Mouse (Mus musculus) frontal cortex, postnatal 36 days (tissue): ENCODE results near the gene 4930402F06Rik.

Experiments used
- DNase-seq, 2 experiments: peaks; one replicate each; pipeline ENCODE4 v3.0.0; 2022; ENCODE audit warnings: low spot score in 2 of 2

The 4930402F06Rik gene

DNA sequence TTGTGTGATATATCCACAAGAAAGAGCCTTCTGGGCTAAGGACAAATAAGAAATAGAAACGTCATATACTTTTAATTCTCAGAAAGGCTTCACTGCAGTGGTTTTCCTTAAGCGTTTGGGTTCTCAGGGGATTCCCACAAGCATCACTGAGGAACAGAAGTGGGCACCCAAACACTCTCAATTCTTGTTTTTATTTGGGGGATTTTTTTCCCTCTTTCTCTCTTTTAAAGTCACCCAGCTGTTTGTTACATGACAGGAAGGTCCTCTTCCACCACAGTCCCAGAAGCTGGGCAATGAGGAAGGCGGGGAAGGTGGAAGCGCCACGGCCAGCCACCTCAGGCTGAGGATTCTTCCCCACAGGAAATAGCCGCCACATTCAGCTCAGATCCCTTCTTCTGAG, 19.5 kb upstream of the 4930402F06Rik start:
- no peak for DNase-seq

DNA sequence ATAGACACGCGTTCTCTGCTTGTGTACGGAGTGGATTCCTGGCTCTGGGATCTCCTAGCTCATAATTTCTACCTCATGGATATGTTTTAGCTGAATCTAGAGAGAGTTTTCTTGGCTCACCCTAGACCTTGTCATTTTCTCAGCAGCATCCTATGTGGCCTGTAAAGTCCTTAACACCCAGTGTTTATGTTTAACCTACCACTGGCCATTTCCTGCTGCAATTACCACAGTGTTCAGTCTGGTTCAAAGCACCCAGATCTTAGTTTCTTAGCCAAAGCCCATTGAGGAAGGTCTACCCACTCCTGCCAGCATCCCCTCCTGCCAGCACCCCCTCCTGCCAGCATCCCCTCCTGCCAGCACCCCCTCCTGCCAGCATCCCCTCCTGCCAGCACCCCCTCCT, 15.8 kb upstream of the 4930402F06Rik start:
- no peak for DNase-seq

DNA sequence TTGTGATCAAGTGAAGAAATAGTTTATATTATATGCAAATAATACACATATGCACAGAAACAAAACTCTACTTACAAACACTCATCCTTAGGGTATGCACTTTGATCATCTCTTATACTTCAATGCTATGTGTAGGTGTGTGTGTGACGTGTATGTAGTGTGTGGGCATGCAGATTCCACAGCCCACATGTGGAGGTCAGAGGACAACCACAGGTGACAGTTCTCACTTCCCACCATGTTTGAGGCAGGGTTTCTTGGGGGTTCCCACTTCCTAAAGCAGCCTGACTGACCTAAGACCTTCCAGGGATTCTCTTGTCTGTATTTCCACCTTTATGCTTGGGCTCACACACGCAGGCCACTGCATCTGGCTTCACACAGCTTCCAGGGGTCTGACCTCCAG, 15.3 kb upstream of the 4930402F06Rik start:
- no peak for DNase-seq

DNA sequence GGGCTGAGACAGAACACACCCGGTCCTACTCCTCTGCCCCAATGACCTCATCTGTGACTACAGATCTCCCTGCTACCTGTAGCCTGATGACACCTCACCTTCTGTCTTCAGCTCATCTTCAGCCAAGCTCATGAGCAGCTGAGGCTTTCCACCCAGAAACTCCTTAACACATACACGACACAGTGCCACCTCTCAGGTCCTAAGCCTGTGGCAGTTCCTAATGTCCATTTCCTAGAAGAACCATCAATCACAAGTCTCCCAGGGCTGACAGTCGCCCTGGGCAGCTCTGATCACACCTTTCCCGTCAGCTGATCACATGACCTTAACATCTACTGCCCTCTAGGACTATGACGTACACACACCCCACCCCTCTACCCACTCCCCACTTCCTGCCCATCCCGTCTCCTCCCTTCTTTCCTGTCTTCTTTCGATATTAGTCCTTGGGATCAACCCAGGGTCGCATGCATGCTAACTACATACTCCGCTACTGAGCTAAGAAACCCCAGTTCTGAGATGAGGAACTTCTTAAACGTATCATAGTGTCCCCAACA, 14.7 kb upstream of the 4930402F06Rik start:
- DNase-seq: no peak

DNA sequence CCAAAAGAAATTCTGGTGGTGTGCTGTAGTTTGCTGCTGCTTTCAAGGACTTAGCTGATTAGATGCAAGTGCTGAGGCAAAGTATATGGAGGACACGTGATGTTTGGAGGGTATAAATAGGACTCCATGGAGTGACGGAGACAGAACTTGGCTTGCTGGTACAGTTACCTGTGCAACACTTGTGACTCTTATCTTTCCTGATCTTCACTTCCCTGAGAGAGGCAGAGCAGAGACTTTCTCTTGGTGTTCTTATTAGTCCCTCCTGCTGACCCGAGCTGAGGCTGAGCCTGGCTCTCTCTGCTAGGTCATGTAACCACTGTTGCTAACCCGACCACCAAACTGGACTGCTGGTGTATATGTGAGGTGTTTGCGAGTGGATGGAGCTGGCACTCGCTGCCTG, 12.5 kb upstream of the 4930402F06Rik start:
- DNase-seq: no peak

DNA sequence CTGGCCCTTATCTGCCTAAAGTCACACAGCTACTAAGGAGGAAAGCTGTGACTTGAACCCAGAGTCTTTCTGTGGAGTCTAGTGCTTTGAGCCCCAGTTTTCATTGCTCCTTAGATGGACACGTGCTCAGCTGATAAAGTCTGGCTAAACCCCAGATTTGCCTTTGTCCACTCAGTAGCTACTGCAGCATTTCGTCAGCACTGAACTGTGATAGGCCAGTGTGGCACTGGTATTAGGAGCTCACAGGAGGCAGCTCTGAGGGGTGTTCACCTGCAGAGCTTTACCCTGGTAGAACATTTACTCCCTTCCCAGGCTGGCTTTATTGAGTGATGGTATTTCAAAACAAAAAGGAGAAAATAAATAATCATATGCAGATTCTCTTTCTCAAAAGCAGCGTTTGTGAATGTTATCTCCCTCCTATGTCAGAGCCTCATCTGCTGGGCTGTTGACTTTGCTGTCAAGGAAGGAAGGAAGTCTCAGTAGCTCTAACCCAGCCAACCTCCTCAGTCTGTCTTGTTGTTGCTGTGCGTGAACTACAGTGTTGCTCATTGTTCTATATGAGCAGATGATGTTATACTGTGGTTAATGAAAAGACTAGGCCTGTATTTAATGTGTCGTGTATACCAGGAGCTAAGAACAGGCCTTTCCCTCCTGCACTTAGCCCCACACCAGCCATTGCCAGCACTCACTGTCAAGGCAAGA, 11.6 kb upstream of the 4930402F06Rik start:
- DNase-seq: no peak

DNA sequence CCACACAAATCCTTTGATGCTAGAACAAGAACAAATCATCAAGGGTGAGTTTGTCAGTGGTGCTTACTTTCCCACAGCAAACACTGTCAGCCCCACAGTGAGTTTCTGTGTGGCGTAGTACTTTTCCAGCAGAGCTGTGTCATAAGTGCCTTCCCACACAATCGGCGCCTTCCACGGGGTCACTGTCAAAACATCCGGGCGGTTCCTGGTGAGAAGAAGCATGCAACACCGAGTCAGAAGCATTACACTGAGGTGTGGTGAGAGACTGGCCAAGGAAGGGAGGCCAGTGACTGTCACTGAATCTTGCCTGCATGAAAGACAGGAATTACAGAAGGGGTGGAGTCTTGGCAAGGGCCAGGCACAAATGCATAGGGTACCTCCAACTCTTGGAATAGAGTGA, 10.9 kb upstream of the 4930402F06Rik start:
- DNase-seq: peak in 1 of 2 experiments; percentile 6

DNA sequence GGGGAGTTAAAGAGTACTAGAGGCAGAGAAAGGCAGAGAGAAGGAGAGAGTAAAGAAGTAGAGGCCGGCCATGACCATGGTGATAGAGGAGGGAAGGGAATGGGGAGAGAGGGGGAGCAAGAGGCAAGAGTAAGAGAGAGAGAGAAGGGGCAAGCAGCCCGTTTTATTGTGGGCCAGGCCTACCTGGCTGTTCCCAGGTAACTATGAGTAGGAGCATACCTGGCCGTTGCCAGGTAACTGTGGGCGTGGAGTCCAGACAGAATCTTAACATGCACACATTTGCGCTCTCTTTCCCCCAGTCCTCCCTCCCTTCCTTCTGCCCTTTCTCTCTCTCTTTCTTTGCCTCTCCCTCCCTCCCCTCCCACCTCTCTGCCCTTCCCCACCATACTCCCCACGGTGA, 10.3 kb upstream of the 4930402F06Rik start:
- no peak for DNase-seq

DNA sequence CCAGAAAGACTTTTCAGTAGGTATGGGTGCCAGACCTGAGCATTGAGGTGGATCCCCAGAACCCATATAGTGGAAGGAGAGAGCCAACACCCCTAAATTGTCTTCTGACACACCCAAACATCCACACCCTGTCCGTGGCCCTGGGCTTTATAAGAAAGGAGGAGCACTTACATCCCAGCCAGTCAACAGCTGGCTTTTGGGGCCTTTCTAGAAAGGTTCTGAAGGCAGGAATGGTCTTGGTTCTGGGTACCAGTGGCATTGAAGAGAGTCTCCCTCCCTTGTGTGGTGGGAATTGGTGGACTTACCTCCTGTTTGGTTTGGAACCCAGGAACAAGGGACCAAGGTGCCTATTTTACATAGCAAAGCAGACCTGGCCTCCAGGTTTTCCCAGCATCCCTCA, 9.6 kb upstream of the 4930402F06Rik start:
- no peak for DNase-seq

DNA sequence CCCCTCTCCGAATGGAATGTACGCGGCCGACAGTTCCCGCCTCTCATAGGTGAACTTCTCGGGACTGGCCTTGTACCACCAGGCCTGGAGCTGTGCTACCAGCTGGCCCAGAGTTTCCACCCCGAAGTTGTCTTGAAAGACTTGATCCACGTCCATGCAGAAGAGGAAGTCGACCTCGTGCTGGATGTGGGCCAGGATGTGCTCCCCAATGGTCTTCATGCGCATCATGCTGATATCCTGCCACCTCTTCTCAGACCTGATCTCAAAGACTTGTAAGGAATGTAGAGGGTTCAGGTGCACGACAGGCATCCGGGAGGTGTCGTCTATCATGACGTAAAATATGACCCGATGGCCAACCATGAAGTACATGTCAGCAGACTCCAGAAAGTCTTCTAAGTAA, 5.4 kb upstream of the 4930402F06Rik start:
- no peak for DNase-seq

DNA sequence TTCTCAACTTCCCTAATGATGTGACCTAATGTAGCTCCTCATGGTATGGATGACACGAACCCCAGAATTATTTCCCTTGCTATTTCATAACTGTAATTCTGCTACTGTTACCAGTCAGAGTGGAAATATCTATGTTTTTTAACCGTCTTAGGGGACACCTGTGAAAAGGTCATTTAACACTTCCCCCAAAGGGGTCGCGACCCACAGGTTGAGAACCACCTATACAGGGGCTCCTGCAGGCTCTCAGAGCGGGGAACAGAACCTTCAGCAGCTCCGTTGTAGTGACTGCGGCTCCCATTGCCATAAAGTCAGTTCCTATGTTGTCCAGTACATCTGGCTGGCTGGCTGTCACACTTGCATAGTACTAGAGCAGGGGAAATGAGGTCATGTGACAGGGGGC, 3.8 kb upstream of the 4930402F06Rik start:
- DNase-seq: no peak

DNA sequence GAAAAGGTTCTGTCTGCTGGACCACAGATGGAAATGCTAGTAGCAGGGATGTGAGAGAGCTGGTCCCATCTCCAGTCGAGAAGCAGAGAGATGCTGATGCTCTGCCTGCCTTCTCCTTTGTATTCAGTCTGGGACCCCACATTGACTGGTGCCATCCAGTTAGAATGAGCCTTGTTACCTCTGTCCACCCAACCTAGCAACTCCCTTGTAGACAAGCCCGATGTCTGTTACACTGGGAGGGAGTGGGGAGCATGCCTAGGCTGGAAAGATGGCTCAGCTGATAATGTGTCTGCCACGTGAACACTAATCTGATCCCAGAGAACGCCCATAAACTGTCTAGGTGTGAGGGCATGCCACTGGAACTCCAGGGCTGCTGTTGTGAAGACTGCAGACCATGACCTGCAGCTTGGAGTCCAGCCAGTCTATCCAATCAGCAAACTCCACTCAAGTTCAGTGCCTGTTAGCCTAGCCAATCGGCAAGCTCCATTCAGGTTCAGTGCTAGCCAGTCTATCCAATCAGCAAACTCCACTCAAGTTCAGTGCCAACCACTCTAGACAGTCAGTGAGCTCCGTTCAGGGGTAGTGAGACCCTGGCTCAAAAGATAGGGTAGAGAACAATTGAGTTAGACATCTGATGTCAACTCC, 1.3 kb upstream of the 4930402F06Rik start:
- no peak for DNase-seq

DNA sequence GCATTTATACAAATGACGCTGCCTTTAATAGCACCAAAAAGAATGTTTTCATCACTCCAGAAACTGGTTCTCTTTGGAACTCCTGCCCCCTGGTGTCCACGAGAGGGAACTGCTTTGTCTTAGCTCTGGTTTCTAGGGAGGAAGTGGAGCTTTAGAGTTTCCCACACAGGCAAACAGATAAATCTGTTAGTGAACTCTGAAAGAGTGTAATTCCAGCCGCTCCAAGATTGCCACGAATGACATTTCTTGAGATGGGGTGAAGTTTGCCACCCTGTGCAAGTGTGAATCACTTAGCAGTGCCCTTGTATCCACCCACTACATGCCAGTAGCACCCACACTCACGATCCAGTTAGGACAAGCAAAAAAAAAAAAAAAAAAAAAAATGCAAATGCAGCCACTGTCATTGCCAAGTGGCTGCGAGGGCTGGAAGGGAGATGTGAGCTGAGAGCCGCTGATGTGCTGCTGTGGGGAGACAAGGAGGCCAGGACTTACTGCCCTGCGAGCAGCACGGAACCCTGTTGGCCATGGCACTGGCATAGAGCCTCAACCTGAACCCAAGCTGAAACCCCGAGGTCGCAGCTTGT, 707 bp upstream of the 4930402F06Rik start:
- peak; percentile 72 to 83 for DNase-seq

DNA sequence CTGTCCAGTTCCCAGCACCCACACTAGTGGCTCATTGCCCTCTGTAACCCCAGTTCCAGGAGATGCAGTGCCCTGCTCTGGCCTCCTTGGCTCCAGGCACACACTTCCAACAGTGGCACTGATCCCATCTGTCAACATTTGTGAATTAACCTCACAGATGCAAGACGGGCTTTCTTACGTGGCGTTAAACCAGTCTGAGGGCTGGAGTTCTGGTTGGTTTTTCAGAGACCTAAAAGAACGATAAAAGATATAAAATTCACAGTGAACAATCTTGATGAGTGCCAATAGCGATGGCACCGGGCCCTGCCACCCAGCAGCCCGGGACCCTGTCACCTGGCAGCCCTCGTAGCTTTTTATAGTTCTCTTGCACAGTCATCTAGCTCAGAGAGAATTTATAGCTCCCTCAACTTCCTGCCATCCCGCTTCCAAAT, 11.5 kb downstream of the 4930402F06Rik start:
- DNase-seq: no peak

DNA sequence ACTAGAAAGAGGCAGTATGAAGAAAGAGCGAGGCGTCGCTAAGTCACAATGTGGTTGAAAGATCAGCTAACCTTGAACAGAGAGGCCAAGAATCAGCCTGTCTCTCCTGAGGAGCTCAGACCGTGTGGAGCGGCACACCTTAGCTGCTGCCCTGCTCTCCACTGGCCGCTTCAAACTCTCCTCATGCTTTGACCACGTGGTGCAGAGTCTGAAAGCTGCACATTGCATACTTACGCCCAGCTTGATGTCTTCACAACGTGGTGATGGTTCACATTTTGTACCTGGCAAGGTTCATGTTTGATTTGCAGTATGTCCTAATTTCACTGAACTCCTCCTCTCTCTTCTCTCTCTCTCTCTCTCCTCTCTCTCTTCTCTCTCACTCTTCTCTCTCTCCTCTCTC, 17.7 kb downstream of the 4930402F06Rik start:
- DNase-seq: no peak

DNA sequence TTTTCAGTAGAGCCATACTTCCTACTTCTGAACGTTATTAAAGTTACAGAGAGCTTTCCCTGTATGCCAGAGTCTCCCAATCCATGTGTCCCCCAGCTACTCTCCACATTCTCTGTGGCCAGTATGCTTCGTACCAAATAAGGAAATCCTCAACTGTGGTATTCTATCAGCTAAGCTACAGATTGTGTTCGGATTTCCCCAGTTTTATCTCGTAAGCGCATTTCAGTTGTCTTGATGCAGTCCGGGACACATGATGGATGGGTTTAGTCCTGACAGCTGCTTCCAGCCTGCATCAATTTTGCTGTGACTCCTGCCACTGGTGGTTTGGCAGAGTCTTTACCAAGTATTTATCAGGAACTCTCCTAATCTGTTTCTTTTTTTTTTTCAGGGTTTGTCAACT, 19.4 kb downstream of the 4930402F06Rik start:
- DNase-seq: no peak

DNA sequence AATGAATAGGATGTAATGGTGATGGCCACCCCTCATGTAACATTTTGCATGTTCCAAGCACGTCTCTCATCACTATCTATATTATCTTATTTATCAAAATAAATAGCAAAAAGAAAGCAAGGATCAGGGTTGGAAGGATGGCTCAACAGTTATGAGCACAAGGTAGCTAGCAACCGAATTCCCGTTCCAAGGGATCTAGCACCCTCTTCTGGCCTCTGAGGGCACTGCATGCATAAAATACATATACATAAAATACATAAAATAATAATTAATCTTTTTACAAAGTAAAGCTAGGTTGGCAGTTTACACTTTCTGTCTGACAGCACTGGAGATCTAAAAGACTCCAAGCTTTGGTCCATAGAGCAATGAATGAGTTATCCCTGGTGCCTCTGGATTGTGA, 24.0 kb downstream of the 4930402F06Rik start:
- no peak for DNase-seq

DNA sequence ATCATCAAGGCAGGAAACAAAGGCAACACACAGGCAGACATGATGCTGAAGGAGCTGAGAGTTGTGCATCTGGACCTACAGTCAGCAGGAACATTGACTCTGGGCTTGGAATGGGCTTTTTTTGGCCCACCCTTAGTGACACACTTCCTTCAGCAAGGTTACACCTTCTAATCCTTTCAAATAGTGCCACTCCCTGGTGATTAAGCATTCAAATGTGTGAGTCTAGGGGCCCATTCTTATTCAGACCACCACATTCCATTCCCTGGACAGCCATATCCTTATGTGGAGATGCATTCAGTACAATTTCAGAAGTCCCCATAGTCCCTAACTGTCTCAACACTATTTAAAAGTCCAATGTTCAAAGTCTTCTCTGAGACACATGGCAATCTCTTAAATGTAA, 26.3 kb downstream of the 4930402F06Rik start:
- no peak for DNase-seq

DNA sequence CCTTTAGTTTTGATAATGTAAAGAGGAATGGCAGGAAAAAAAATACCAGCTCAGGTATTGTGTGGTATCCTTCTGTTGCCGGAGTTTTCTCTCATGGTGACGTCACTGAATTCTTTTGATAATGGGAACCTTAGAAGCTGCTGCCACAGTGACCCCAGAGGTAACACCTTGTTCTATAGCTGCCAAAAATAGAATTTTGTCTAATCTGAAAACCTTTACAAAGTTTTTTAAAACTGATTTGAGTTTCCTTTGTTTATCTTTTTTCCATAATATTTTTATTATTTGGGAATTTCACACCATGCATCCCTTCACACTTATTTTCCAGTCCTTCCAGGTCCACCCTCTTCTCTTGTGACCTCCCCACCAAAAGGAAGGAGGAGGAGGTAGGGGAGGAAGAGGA, 29.3 kb downstream of the 4930402F06Rik start, which contains the start of gene 4930568D16Rik:
4930568D16Rik (minus strand) TSS at position 101 of the 400 bp plus-strand sequence.
- DNase-seq: no peak

DNA sequence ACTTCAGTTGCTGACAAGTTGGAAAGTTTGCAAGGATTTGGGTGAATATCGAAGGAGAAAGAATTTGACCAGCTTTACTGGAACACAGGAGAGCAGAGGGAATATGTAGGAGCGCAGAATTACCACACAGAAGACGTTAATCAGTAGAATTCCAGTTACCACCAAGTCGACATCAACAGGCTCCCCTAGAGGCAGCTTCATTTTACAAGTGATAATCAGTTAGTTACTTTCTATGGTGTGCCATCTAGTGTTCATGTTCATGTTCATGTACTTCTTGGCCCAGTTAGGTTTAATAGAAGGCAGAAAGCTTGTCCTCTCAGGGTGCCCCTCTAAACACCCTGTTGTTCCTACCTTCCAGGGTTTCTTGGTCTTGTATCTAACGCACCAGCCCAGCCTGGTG, 47.8 kb downstream of the 4930402F06Rik start:
- no peak for DNase-seq

DNA sequence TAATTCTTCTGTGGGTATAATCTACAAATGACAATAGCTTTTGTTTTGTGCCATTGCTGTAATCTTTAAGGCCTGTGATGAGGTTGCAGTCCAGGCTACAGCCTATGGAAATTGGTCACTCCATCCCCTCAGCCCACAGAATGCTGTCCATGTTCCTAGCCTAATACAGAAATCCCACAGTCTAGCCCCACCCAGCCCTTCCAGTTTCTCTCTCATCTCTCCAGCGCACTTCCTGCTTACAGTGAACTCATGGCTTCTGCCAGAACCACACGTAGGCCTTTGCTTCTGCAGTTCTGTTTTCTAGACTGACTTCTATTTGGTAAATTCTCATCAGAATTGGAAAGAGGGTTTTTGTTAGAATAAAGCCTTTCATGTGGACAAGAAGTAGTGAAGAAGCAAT, 51.0 kb downstream of the 4930402F06Rik start:
- DNase-seq: no peak

DNA sequence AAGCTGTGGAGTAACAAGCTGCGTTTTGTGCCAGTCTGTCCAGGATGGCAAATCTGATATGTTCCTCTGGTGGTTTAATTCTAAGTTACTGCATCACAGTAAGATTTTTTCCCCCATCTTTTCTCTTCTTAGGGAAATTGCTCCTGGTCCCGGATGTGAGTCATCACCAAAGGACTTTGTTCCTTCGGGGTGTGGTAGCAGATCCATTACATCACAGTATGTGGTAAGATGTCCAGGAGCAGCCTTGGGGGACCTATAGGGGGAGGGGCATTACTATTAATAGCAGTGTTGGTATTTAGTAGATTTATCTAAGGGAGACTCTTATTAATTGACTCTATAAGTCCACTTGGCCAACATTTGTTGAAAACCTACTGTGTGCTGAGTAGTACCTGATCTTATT, 54.4 kb downstream of the 4930402F06Rik start:
- no peak for DNase-seq

DNA sequence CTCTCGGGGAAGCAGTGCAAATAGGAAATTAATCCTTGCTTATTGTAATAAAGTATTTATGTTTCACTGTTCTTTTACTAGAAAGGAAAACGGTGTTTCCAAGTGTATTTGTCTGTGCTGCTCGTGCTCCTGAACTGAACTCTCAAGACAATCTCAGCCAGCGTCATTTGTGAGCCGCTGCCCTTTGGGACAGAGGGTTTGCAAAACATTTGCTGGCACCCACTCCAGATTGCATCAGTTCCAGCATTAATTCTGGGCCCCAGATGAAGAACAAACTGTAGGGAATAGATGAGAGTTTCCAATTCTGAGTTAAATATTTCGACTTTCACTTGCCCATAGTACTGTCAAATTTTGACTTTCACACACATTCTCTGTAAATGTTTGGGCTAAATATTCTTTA, 58.3 kb downstream of the 4930402F06Rik start:
- no peak for DNase-seq
